In genomic region chr12:11221524-11222330, GRCm38 (mm10) we compare ENCODE assay signal across 7 mouse cellular contexts. TPM values are rescaled to one million over a fixed set of nuclear protein-coding genes. Genes with fewer than 3 reads are reported as not detected.
DNase-seq lines count a peak whose midpoint lies in the region; ATAC-seq lines count a peak whose summit lies in the region.

No protein-coding gene starts in this region.

- no peak overlapping the region for H3K9ac ChIP-seq in midbrain, embryonic 14.5 days (replicated peaks; ENCODE audit: low read length)

- H3K4me1 ChIP-seq in forebrain, embryonic 10.5 days: peaks cover 26% of the 10 kb centered on the region
- 0 out of 2 replicates have a peak, but pooled peaks cover 4% of the 10 kb centered on the region for H3K4me1 ChIP-seq in midbrain, embryonic 14.5 days (ENCODE audit: control insufficient read depth, insufficient read depth, low read length)

- no peak overlapping the region for H3K4me3 ChIP-seq in forebrain, embryonic 10.5 days
- H3K4me3 ChIP-seq in midbrain, embryonic 14.5 days (replicated peaks; ENCODE audit: low read depth, low read length): no peak overlapping the region

- H3K36me3 ChIP-seq in forebrain, embryonic 10.5 days (replicated peaks): no peaks in the 10 kb centered on the region
- H3K36me3 ChIP-seq in midbrain, embryonic 14.5 days (ENCODE audit: control insufficient read depth, insufficient read depth, low read length): no peaks in the 10 kb centered on the region

- WGBS in forebrain, embryonic 10.5 days: 65% methylated on average over 20 of the region's 20 CpGs
- 24% methylated on average over 20 of the region's 20 CpGs for WGBS in midbrain, embryonic 14.5 days

- H3K27me3 ChIP-seq in forebrain, embryonic 10.5 days (ENCODE audit: poor library complexity, severe bottlenecking): no peaks in the 10 kb centered on the region
- H3K27me3 ChIP-seq in midbrain, embryonic 14.5 days (ENCODE audit: control insufficient read depth, insufficient read depth, low read length): no peaks in the 10 kb centered on the region

- intact Hi-C loops in heart, postnatal 14 days (cut with DNase I): no loop called here

- ATAC-seq in midbrain, embryonic 14.5 days (ENCODE audit: low FRiP score, low TSS enrichment): peak; percentile 79; the same call in 1 of the 2 replicates

- peak overlapping the region; percentile 33 for H3K4me2 ChIP-seq in midbrain, embryonic 14.5 days (ENCODE audit: low read length)

- H3K9me3 ChIP-seq in forebrain, embryonic 10.5 days: no peaks in the 10 kb centered on the region
- H3K9me3 ChIP-seq in midbrain, embryonic 14.5 days (ENCODE audit: control insufficient read depth, low read length): no peaks in the 10 kb centered on the region

- H3K27ac ChIP-seq in forebrain, embryonic 10.5 days: peak overlapping the region; percentile 61
- H3K27ac ChIP-seq in midbrain, embryonic 14.5 days (replicated peaks; ENCODE audit: low read depth, low read length): peak overlapping the region; percentile 33; the same call in 1 of the 2 replicates

- peak; percentile 65 for DNase-seq in embryo, embryonic 10.5 days (ENCODE audit: low spot score)
- DNase-seq in forebrain, embryonic 10.5 days (ENCODE audit: extremely low spot score, low spot score): no peak
- peak; percentile 28 to 35 for DNase-seq in heart, postnatal 14 days
- peak; percentile 65 for DNase-seq in midbrain, embryonic 14.5 days
- DNase-seq in adipocyte (ENCODE audit: low spot score): no peak
- no peak for DNase-seq in layer of hippocampus, adult 11-12 months (ENCODE audit: low spot score)
- no peak for DNase-seq in right cerebral cortex, adult 18-20 months

RNA-seq across cellular contexts. Expression of gene Msgn1, which starts 13.0 kb away (rescaled TPM):
- not detected in 2 replicates for polyA plus RNA-seq in forebrain, embryonic 10.5 days (2016; fragmentation: Nextera tagmentation; extraction: Ambion mirVana)
- not detected for total RNA-seq in heart, postnatal 14 days (2021)
- not detected in 2 replicates for polyA plus RNA-seq in midbrain, embryonic 14.5 days (2014; fragmentation: Nextera tagmentation; extraction: Ambion mirVana)

RNA-seq across cellular contexts. Expression of gene Gen1, which starts 43.9 kb away (rescaled TPM):
- 19.1 and 19.7 TPM in 2 replicates for polyA plus RNA-seq in forebrain, embryonic 10.5 days (2016; fragmentation: Nextera tagmentation; extraction: Ambion mirVana)
- 1 to 10 TPM; 1.9 to 2.4 TPM for total RNA-seq in heart, postnatal 14 days (2021)
- polyA plus RNA-seq in midbrain, embryonic 14.5 days (2014; fragmentation: Nextera tagmentation; extraction: Ambion mirVana): 2.4 and 4.3 TPM in 2 replicates

RNA-seq across cellular contexts. Expression of gene Smc6, which starts 44.0 kb away (rescaled TPM):
- polyA plus RNA-seq in forebrain, embryonic 10.5 days (2016; fragmentation: Nextera tagmentation; extraction: Ambion mirVana): 140 and 148 TPM in 2 replicates
- 10 to 100 TPM; 41.2 to 45.0 TPM for total RNA-seq in heart, postnatal 14 days (2021)
- 91.7 and 99.8 TPM in 2 replicates for polyA plus RNA-seq in midbrain, embryonic 14.5 days (2014; fragmentation: Nextera tagmentation; extraction: Ambion mirVana)

Comparison
In these comparisons a context has a peak if more than half of its experiments do, and no peak if none do; other contexts are left out.
1. DNase-seq: peak in embryo, embryonic 10.5 days (single experiment), heart, postnatal 14 days (2 of 2) and midbrain, embryonic 14.5 days (single experiment); none in forebrain, embryonic 10.5 days (single experiment), adipocyte (single experiment), layer of hippocampus, adult 11-12 months (single experiment) and right cerebral cortex, adult 18-20 months (single experiment).